Mouse (Mus musculus) midbrain, embryonic 11.5 days (tissue): ENCODE measurements around the gene Tpi1. TPM values are rescaled to one million over a fixed set of nuclear protein-coding genes. Genes with fewer than 3 reads are reported as not detected.

ENCODE experiments used
- ATAC-seq: fragments of 200-750 bp; cut with Nextera tagmentation; 2 replicates; pipeline ENCODE4 v1.8.0; 2017; ENCODE audit warnings: moderate TSS enrichment, moderate library complexity; ENCODE audit not compliant: low FRiP score
- DNase-seq: peaks from one replicate; pipeline ENCODE4 v3.0.0; 2015; ENCODE audit warnings: low spot score; ENCODE audit errors: missing footprints
- H3K27ac ChIP-seq: fragments of 300-500 bp; sonication (generic); 2 replicates; pipeline ENCODE4 v1.5.1; 2014; ENCODE audit warnings: low read depth, low read length
- H3K27me3 ChIP-seq: fragments of 300-500 bp; sonication (generic); 2 replicates; pipeline ENCODE4 v1.6.1; 2014; ENCODE audit warnings: mild to moderate bottlenecking, low read length, moderate library complexity, mixed read lengths; ENCODE audit not compliant: control insufficient read depth, insufficient read depth
- H3K36me3 ChIP-seq: fragments of 300-500 bp; sonication (generic); 2 replicates; pipeline ENCODE4 v1.6.1; 2014; ENCODE audit warnings: mild to moderate bottlenecking, low read length, moderate library complexity, mixed read lengths; ENCODE audit not compliant: control insufficient read depth, insufficient read depth
- H3K4me1 ChIP-seq: fragments of 300-500 bp; sonication (generic); 2 replicates; pipeline ENCODE4 v1.6.1; 2014; ENCODE audit warnings: low read length; ENCODE audit not compliant: control insufficient read depth, insufficient read depth
- H3K4me2 ChIP-seq: fragments of 300-500 bp; sonication (generic); 2 replicates; pipeline ENCODE4 v1.6.1; 2014; ENCODE audit warnings: mild to moderate bottlenecking, moderate library complexity
- H3K4me3 ChIP-seq: fragments of 300-500 bp; sonication (generic); 2 replicates; pipeline ENCODE4 v1.5.1; 2014; ENCODE audit warnings: low read depth, low read length
- H3K9ac ChIP-seq: fragments of 300-500 bp; sonication (generic); 2 replicates; pipeline ENCODE4 v1.6.1; 2014; ENCODE audit warnings: low read length
- H3K9me3 ChIP-seq: fragments of 300-500 bp; sonication (generic); 2 replicates; pipeline ENCODE4 v1.6.1; 2016; ENCODE audit warnings: low read length; ENCODE audit not compliant: control insufficient read depth
- WGBS: fragments of 180-500 bp; shearing (Covaris S2); extraction: QIAGEN DNeasy Blood & Tissue Kit; methylation state at CpG from one replicate; pipeline ENCODE4 v1.1.7; 2014; 5-methylcytosine and 5-hydroxymethylcytosine counted together
- polyA plus RNA-seq: library from polyadenylated mRNA; unstranded; fragments of >200 nt; fragmentation: Nextera tagmentation; extraction: Ambion mirVana; gene quantifications from 2 replicates; pipeline ENCODE4 v1.2.1, GENCODE M21; 2014

The Tpi1 gene
- polyA plus RNA-seq, 1 experiment from 2014 or later = 639 TPM

- DNase-seq (peak; percentile 76), ATAC-seq (no peak)
- H3K9me3 ChIP-seq = no peaks in the 10 kb centered on the region
- H3K36me3 ChIP-seq = no peaks in the 10 kb centered on the region
- H3K4me2 ChIP-seq = no peak overlapping the region
- WGBS = 86% methylated on average over 3 of the region's 3 CpGs
- H3K4me3 ChIP-seq = no peak overlapping the region
- H3K9ac ChIP-seq = no peak overlapping the region
- no peaks in the 10 kb centered on the region for H3K4me1 ChIP-seq
- no peak overlapping the region for H3K27ac ChIP-seq
- H3K27me3 ChIP-seq = no peaks in the 10 kb centered on the region
Observed at GRCm38 (mm10) chr6:124791911-124792310, 22.2 kb downstream of the Tpi1 start.

GRCm38 (mm10) chr6:124790121-124790520 is 24.0 kb downstream of the Tpi1 start:
- H3K4me3 ChIP-seq = no peak overlapping the region
- H3K4me2 ChIP-seq = no peak overlapping the region
- no peaks in the 10 kb centered on the region for H3K9me3 ChIP-seq
- H3K9ac ChIP-seq = no peak overlapping the region
- no peaks in the 10 kb centered on the region for H3K36me3 ChIP-seq
- H3K27ac ChIP-seq = no peak overlapping the region
- no peaks in the 10 kb centered on the region for H3K4me1 ChIP-seq
- ATAC-seq = no peak
- no peaks in the 10 kb centered on the region for H3K27me3 ChIP-seq
- DNase-seq = peak; percentile 47
- WGBS = 81% methylated on average over 4 of the region's 4 CpGs

GRCm38 (mm10) chr6:124789519-124789918 is 24.6 kb downstream of the Tpi1 start:
- ATAC-seq = no peak
- H3K4me2 ChIP-seq = no peak overlapping the region
- H3K27me3 ChIP-seq = no peaks in the 10 kb centered on the region
- no peaks in the 10 kb centered on the region for H3K4me1 ChIP-seq
- H3K9me3 ChIP-seq = no peaks in the 10 kb centered on the region
- no peak for DNase-seq
- H3K27ac ChIP-seq = no peak overlapping the region
- H3K36me3 ChIP-seq = no peaks in the 10 kb centered on the region
- H3K9ac ChIP-seq = no peak overlapping the region
- H3K4me3 ChIP-seq = no peak overlapping the region
- 84% methylated on average over 4 of the region's 4 CpGs for WGBS

- Histone ChIP-seq H3K9ac (no peak overlapping the region), H3K4me2 (no peak overlapping the region), H3K4me3 (no peak overlapping the region), H3K9me3 (no peaks in the 10 kb centered on the region), H3K36me3 (no peaks in the 10 kb centered on the region), H3K4me1 (no peaks in the 10 kb centered on the region), H3K27me3 (no peaks in the 10 kb centered on the region), H3K27ac (no peak overlapping the region)
- ATAC-seq = no peak
- DNase-seq = no peak
- 84% methylated on average over 10 of the region's 10 CpGs for WGBS
Observed at GRCm38 (mm10) chr6:124787722-124788121, 26.4 kb downstream of the Tpi1 start.

- ATAC-seq = no peak
- Histone ChIP-seq H3K27me3 (no peaks in the 10 kb centered on the region), H3K9me3 (no peaks in the 10 kb centered on the region), H3K4me3 (no peak overlapping the region), H3K27ac (no peak overlapping the region), H3K4me1 (no peaks in the 10 kb centered on the region), H3K36me3 (no peaks in the 10 kb centered on the region), H3K9ac (no peak overlapping the region), H3K4me2 (no peak overlapping the region)
- 58% methylated on average over 8 of the region's 8 CpGs for WGBS
- no peak for DNase-seq
Observed at GRCm38 (mm10) chr6:124786756-124787420, 27.2 kb downstream of the Tpi1 start.

- no peak overlapping the region for H3K27ac ChIP-seq
- WGBS = 24% methylated on average over 6 of the region's 6 CpGs
- no peak overlapping the region for H3K4me3 ChIP-seq
Observed at GRCm38 (mm10) chr6:124782436-124782835, 31.7 kb downstream of the Tpi1 start.

GRCm38 (mm10) chr6:124780917-124781316 is 33.2 kb downstream of the Tpi1 start:
- H3K4me1 ChIP-seq = peaks cover 9% of the 10 kb centered on the region; the same call in 1 of the 2 replicates
- no peak for ATAC-seq

More at GRCm38 (mm10) chr6:124782436-124782835, 31.7 kb downstream of the Tpi1 start:
- Histone ChIP-seq H3K4me1 (peaks cover 9% of the 10 kb centered on the region; the same call in 1 of the 2 replicates), H3K27me3 (no peaks in the 10 kb centered on the region), H3K4me2 (no peak overlapping the region), H3K9me3 (no peaks in the 10 kb centered on the region), H3K36me3 (no peaks in the 10 kb centered on the region), H3K9ac (no peak overlapping the region)
- ATAC-seq (no peak), DNase-seq (peak; percentile 87)

GRCm38 (mm10) chr6:124779984-124780416 is 34.1 kb downstream of the Tpi1 start:
- WGBS = 3% methylated on average over 10 of the region's 10 CpGs
- peak; percentile 32; the same call in 1 of the 2 replicates for ATAC-seq

More at GRCm38 (mm10) chr6:124780917-124781316, 33.2 kb downstream of the Tpi1 start:
- Histone ChIP-seq H3K9ac (no peak overlapping the region), H3K36me3 (no peaks in the 10 kb centered on the region), H3K4me2 (no peak overlapping the region), H3K9me3 (no peaks in the 10 kb centered on the region), H3K4me3 (no peak overlapping the region), H3K27me3 (no peaks in the 10 kb centered on the region), H3K27ac (no peak overlapping the region)
- peak; percentile 61 for DNase-seq
- WGBS = 91% methylated on average over 7 of the region's 7 CpGs

GRCm38 (mm10) chr6:124779222-124779983 is 34.7 kb downstream of the Tpi1 start, which contains the start of gene Lrrc23:
Lrrc23 (minus strand) TSS chr6:124779727.
- H3K4me2 ChIP-seq = peak within 1 kb of the TSS; percentile 51
- 3% methylated on average over 23 of the region's 23 CpGs for WGBS
- no peaks in the 10 kb centered on the region for H3K27me3 ChIP-seq
- DNase-seq = peak; percentile 97
- H3K27ac ChIP-seq = no peak within 1 kb of the TSS
- peak within 1 kb of the TSS; percentile 27 for H3K4me3 ChIP-seq
- H3K9ac ChIP-seq = peak within 1 kb of the TSS; percentile 35
- H3K36me3 ChIP-seq = no peaks in the 10 kb centered on the region
- ATAC-seq = peak; percentile 65
- H3K9me3 ChIP-seq = no peaks in the 10 kb centered on the region
- H3K4me1 ChIP-seq = peaks cover 9% of the 10 kb centered on the region; the same call in 1 of the 2 replicates

More at GRCm38 (mm10) chr6:124779984-124780416, 34.1 kb downstream of the Tpi1 start:
- Histone ChIP-seq H3K4me1 (peaks cover 9% of the 10 kb centered on the region; the same call in 1 of the 2 replicates), H3K27me3 (no peaks in the 10 kb centered on the region), H3K4me3 (peak overlapping the region; percentile 27), H3K9ac (peak overlapping the region; percentile 35; the same call in 1 of the 2 replicates), H3K27ac (no peak overlapping the region), H3K4me2 (peak overlapping the region; percentile 51), H3K9me3 (no peaks in the 10 kb centered on the region), H3K36me3 (no peaks in the 10 kb centered on the region)
- DNase-seq = peak; percentile 96
